Mouse (Mus musculus) lung, postnatal 4 days (tissue): ENCODE measurements around the gene Lect2.

Experiments used
- DNase-seq, 2 experiments: peaks; one replicate each; pipeline ENCODE4 v3.0.0; 2021

Lect2 gene

DNA sequence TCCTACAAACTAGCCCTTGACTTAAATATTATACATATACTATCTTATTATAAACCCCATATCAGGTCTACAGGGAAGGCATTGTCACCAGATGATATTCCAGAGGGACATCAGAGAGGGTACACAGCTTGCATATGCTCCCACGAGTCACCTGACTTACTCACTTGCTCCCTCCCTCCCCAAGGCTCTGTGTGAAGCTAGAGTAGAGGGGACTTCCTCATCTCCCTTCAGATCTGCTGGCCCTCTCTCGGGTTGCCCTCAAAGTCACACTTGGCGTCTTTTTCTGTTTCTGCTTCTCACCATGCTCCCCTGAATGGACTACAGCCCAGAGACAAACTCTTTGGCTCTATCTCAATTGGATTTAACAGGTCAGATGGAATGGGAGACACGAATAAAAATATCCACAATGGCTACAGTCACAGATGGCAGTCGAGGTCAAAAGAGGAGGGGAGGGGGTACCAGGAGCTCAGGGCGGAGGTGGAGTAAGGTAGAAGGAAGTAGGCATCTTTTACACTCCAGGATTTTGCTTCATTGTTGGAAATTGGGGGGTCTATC, 46.4 kb downstream of the Lect2 start:
- DNase-seq = no peak

DNA sequence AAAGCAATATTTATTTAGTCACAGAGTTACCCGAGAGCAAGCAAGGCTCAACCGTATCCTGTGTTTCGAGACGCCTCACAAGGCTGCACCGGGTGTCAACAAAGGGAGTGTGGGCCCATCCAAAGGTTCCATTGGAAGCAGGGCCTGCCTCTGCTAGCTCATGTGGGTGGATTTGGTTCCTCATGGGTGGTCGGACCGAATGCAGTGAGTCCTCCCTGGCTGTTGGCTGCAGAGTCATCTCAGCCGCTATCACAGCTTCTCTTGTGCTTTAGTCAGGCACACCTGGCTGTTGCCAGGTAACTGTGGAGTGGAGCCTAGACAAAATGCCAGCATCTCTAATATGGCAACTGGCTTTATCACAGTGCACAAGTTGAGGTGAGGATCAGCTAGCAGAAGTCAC, 47.7 kb downstream of the Lect2 start:
- DNase-seq = no peak

DNA sequence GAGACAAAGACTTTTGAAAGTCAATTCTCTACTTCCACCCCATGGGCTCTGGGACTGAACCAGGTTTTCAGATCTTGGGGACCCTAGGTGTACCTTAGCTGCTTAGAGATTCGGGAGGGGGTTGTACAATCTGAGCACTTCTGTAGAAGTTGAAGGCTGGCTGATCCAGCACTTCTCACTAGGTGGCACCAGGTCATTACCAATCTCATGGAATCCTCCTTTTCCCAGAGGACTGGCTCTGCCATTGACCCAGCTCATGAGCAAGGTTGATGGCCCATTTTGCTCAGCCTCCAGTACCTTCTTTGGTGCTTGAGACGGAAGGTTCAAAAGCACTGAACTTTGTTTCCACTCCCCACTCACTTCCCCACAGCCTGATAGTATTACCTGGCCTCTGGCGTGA, 48.2 kb downstream of the Lect2 start:
- no peak for DNase-seq

DNA sequence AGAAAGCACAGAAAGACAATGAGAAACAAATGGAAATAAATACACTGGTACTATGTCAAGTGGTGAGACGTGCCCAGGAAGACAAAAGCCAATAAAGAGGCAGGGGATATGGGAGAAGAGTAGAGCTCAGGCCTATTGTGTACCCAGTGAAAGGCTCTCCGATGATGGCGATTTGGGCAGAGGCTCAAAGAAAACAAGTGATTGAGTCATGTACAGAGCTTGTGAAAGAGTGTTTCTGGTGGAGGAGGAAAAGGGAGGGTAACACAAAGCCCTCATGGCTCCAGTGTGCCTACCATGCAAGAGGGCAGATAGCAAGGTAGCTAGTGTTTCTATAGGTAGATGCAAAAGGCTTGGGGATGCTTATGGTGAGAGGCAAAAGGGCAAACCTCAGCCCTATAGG, 53.9 kb downstream of the Lect2 start:
- DNase-seq = no peak
